Mouse (Mus musculus): Measurements from ENCODE around the gene Dyrk4. TPM values are rescaled to one million over a fixed set of nuclear protein-coding genes. Genes with fewer than 3 reads are reported as not detected.

Dyrk4 gene
- polyA plus RNA-seq, 1 experiment from 2014 or later = 0.35 TPM

GRCm38 (mm10) chr6:126877118-126877517 lies 44.5 kb downstream of the Dyrk4 start:
- Histone ChIP-seq H3K36me3 (ENCODE audit: control insufficient read depth, insufficient read depth, low read length) (no peaks in the 10 kb centered on the region), H3K27ac (replicated peaks; ENCODE audit: low read depth, low read length) (no peak overlapping the region), H3K9me3 (ENCODE audit: control insufficient read depth, low read length) (no peaks in the 10 kb centered on the region), H3K4me3 (ENCODE audit: low read depth, low read length) (no peak overlapping the region), H3K4me1 (ENCODE audit: control insufficient read depth, insufficient read depth, low read length) (no peaks in the 10 kb centered on the region), H3K9ac (ENCODE audit: low read depth, low read length) (no peak overlapping the region), H3K27me3 (replicated peaks; ENCODE audit: control insufficient read depth, insufficient read depth, low read length) (no peaks in the 10 kb centered on the region), H3K4me2 (ENCODE audit: low read depth, low read length) (no peak overlapping the region)
- ATAC-seq (ENCODE audit: low read depth) (no peak), DNase-seq (ENCODE audit: low spot score) (no peak)
- 77% methylated on average over 8 of the region's 8 CpGs for WGBS

- Histone ChIP-seq H3K27ac (replicated peaks; ENCODE audit: low read depth, low read length) (no peak within 1 kb of the TSS), H3K4me2 (ENCODE audit: low read depth, low read length) (no peak within 1 kb of the TSS), H3K9me3 (ENCODE audit: control insufficient read depth, low read length) (no peaks in the 10 kb centered on the region), H3K9ac (ENCODE audit: low read depth, low read length) (no peak within 1 kb of the TSS), H3K36me3 (ENCODE audit: control insufficient read depth, insufficient read depth, low read length) (no peaks in the 10 kb centered on the region), H3K4me1 (ENCODE audit: control insufficient read depth, insufficient read depth, low read length) (peaks cover 8% of the 10 kb centered on the region), H3K27me3 (replicated peaks; ENCODE audit: control insufficient read depth, insufficient read depth, low read length) (no peaks in the 10 kb centered on the region), H3K4me3 (ENCODE audit: low read depth, low read length) (no peak within 1 kb of the TSS)
- no peak for DNase-seq (ENCODE audit: low spot score)
- ATAC-seq (ENCODE audit: low read depth) = no peak
These were observed 68.8 kb downstream of the Dyrk4 start, which contains the start of gene Akap3 for GRCm38 (mm10) chr6:126852881-126853280. Gene Akap3, plus strand, starts transcription at chr6:126853098.

- Histone ChIP-seq H3K27ac (replicated peaks; ENCODE audit: low read depth, low read length) (peak within 1 kb of the TSS; percentile 7; the same call in 1 of the 2 replicates), H3K9ac (ENCODE audit: low read depth, low read length) (peak within 1 kb of the TSS; percentile 85), H3K4me2 (ENCODE audit: low read depth, low read length) (peak within 1 kb of the TSS; percentile 87), H3K27me3 (replicated peaks; ENCODE audit: control insufficient read depth, insufficient read depth, low read length) (no peaks in the 10 kb centered on the region), H3K9me3 (ENCODE audit: control insufficient read depth, low read length) (no peaks in the 10 kb centered on the region), H3K36me3 (ENCODE audit: control insufficient read depth, insufficient read depth, low read length) (peaks cover 4% of the 10 kb centered on the region; the same call in 1 of the 2 replicates), H3K4me1 (ENCODE audit: control insufficient read depth, insufficient read depth, low read length) (peaks cover 15% of the 10 kb centered on the region), H3K4me3 (ENCODE audit: low read depth, low read length) (peak within 1 kb of the TSS; percentile 84)
- 7% methylated on average over 46 of the region's 46 CpGs for WGBS
- ATAC-seq (ENCODE audit: low read depth) (peak; percentile 90), DNase-seq (ENCODE audit: low spot score) (peak; percentile 96)
These were observed 72.6 kb downstream of the Dyrk4 start, which contains the start of gene Ndufa9 for GRCm38 (mm10) chr6:126848712-126849704. Gene Ndufa9, minus strand, starts transcription at chr6:126849136.

DNA sequence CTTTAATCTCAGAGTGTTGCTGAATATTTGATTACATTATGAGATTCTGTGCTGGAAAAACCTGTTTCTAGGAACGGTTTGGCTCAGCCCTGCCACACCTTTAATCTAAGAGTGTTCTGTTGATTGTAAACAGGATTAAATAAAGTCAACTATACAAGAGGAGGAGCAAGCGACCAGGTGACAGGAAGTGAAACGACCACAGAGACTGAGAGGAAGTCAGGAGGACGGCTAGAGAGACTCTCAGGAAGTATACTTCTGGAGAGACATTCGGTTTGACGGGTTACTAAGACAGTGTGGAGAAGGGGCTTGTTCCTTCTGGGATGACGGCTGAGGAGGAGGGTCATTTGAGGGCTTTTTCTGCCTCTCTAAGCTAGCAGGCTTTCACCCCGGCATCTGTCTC lies 85.0 kb downstream of the Dyrk4 start:
- ATAC-seq (ENCODE audit: low read depth) (no peak), DNase-seq (ENCODE audit: low spot score) (no peak)
- H3K4me3 ChIP-seq (ENCODE audit: low read depth, low read length) = no peak overlapping the region
- H3K27me3 ChIP-seq (replicated peaks; ENCODE audit: control insufficient read depth, insufficient read depth, low read length) = no peaks in the 10 kb centered on the region
- no peak overlapping the region for H3K4me2 ChIP-seq (ENCODE audit: low read depth, low read length)
- H3K27ac ChIP-seq (replicated peaks; ENCODE audit: low read depth, low read length) = no peak overlapping the region
- no peaks in the 10 kb centered on the region for H3K4me1 ChIP-seq (ENCODE audit: control insufficient read depth, insufficient read depth, low read length)
- 80% methylated on average over 8 of the region's 8 CpGs for WGBS
- H3K9ac ChIP-seq (ENCODE audit: low read depth, low read length) = no peak overlapping the region
- H3K9me3 ChIP-seq (ENCODE audit: control insufficient read depth, low read length) = no peaks in the 10 kb centered on the region
- H3K36me3 ChIP-seq (ENCODE audit: control insufficient read depth, insufficient read depth, low read length) = peaks cover 96% of the 10 kb centered on the region

Other genes starting within 250 kb of the Dyrk4 start
- 9.4 and 9.9 TPM in 2 replicates for gene Kcna6, start 181.2 kb downstream of the Dyrk4 start, polyA plus RNA-seq (2014; fragmentation: Nextera tagmentation; extraction: Ambion mirVana)
- gene Ndufa9, start 72.7 kb downstream of the Dyrk4 start, polyA plus RNA-seq (2014; fragmentation: Nextera tagmentation; extraction: Ambion mirVana) = 186 and 187 TPM in 2 replicates
- 0.12 TPM in 1 of 2 replicates, not detected in the other for gene Akap3, start 68.7 kb downstream of the Dyrk4 start, polyA plus RNA-seq (2014; fragmentation: Nextera tagmentation; extraction: Ambion mirVana)
- gene Rad51ap1, start 17.7 kb upstream of the Dyrk4 start, polyA plus RNA-seq (2014; fragmentation: Nextera tagmentation; extraction: Ambion mirVana) = 41.3 and 47.6 TPM in 2 replicates
- 15.2 TPM in 2 replicates for gene D6Wsu163e, start 18.1 kb upstream of the Dyrk4 start, polyA plus RNA-seq (2014; fragmentation: Nextera tagmentation; extraction: Ambion mirVana)
- gene Fgf6, start 93.7 kb upstream of the Dyrk4 start, polyA plus RNA-seq (2014; fragmentation: Nextera tagmentation; extraction: Ambion mirVana) = 3.5 and 4.8 TPM in 2 replicates
- not detected in 2 replicates for gene Fgf23, start 151.1 kb upstream of the Dyrk4 start, polyA plus RNA-seq (2014; fragmentation: Nextera tagmentation; extraction: Ambion mirVana)
- 1.8 and 3.3 TPM in 2 replicates for gene Tigar, start 187.7 kb upstream of the Dyrk4 start, polyA plus RNA-seq (2014; fragmentation: Nextera tagmentation; extraction: Ambion mirVana)
- 757 and 796 TPM in 2 replicates for gene Ccnd2, start 230.4 kb upstream of the Dyrk4 start, polyA plus RNA-seq (2014; fragmentation: Nextera tagmentation; extraction: Ambion mirVana)

Measured in embryonic facial prominence, embryonic 14.5 days (tissue).